Mouse (Mus musculus) heart, embryonic 14.5 days (tissue): Measurements from ENCODE around the gene Jarid2. TPM values are rescaled to one million over a fixed set of nuclear protein-coding genes. Genes with fewer than 3 reads are reported as not detected.

Experiments
- ATAC-seq: fragments of 200-750 bp; cut with Nextera tagmentation; 2 replicates; pipeline ENCODE4 v1.8.0; 2017; ENCODE audit warnings: low read depth, moderate TSS enrichment; ENCODE audit not compliant: insufficient number of reproducible peaks, insufficient read depth, low FRiP score
- H3K27ac ChIP-seq, 2 experiments: fragments of 200-500 bp in 1 of 2; fragments of 300-500 bp in 1 of 2; sonication (generic) in 1 of 2; replicated peaks in 1 of 2; 2 replicates each; pipeline ENCODE4 v1.5.1; 2012 to 2014; ENCODE audit warnings: low read depth in 2 of 2, low read length in 2 of 2, control low read depth in 1 of 2, mild to moderate bottlenecking in 1 of 2, mixed read lengths in 1 of 2; ENCODE audit not compliant: control insufficient read depth in 1 of 2, insufficient read depth in 1 of 2
- H3K27me3 ChIP-seq: fragments of 300-500 bp; sonication (generic); 2 replicates; pipeline ENCODE4 v1.6.1; 2014; ENCODE audit warnings: mild to moderate bottlenecking, low read length, control low read depth; ENCODE audit not compliant: control insufficient read depth, insufficient read depth
- H3K36me3 ChIP-seq: fragments of 300-500 bp; sonication (generic); 2 replicates; pipeline ENCODE4 v1.6.1; 2014; ENCODE audit warnings: mild to moderate bottlenecking, control low read depth, low read length, mixed read lengths; ENCODE audit not compliant: control insufficient read depth, insufficient read depth
- H3K4me1 ChIP-seq, 2 experiments: fragments of 200-500 bp in 1 of 2; fragments of 300-500 bp in 1 of 2; sonication (generic) in 1 of 2; 2 replicates each; pipeline ENCODE4 v1.6.1; 2012 to 2014; ENCODE audit warnings: low read length in 2 of 2, control low read depth in 1 of 2, mixed read lengths in 1 of 2; ENCODE audit not compliant: control insufficient read depth in 2 of 2, insufficient read depth in 2 of 2
- H3K4me2 ChIP-seq: fragments of 300-500 bp; sonication (generic); 2 replicates; pipeline ENCODE4 v1.6.1; 2014; ENCODE audit warnings: mild to moderate bottlenecking, low read length
- H3K4me3 ChIP-seq, 2 experiments: fragments of 200-500 bp in 1 of 2; fragments of 300-500 bp in 1 of 2; sonication (generic) in 1 of 2; 2 replicates each; pipeline ENCODE4 v1.5.1; 2012 to 2014; ENCODE audit warnings: low read length in 2 of 2, mild to moderate bottlenecking in 2 of 2, control low read depth in 1 of 2, low read depth in 1 of 2, moderate library complexity in 1 of 2; ENCODE audit not compliant: control insufficient read depth in 1 of 2, insufficient read depth in 1 of 2
- H3K9ac ChIP-seq: fragments of 300-500 bp; sonication (generic); 2 replicates; pipeline ENCODE4 v1.6.1; 2014; ENCODE audit warnings: mild to moderate bottlenecking, low read length
- H3K9me3 ChIP-seq: fragments of 300-500 bp; sonication (generic); 2 replicates; pipeline ENCODE4 v1.6.1; 2016; ENCODE audit warnings: low read length, control low read depth; ENCODE audit not compliant: control insufficient read depth
- WGBS: fragments of 180-500 bp; shearing (Covaris S2); extraction: QIAGEN DNeasy Blood & Tissue Kit; methylation state at CpG from one replicate; pipeline ENCODE4 v1.1.7; 2014; 5-methylcytosine and 5-hydroxymethylcytosine counted together
- polyA plus RNA-seq: library from polyadenylated mRNA; unstranded; fragments of >200 nt; fragmentation: Nextera tagmentation; extraction: Ambion mirVana; gene quantifications from 2 replicates; pipeline ENCODE4 v1.2.1, GENCODE M21; 2014

The Jarid2 gene
- polyA plus RNA-seq, 1 experiment from 2014 or later: 17.4 TPM

- ATAC-seq: no peak
- Histone ChIP-seq H3K9ac (no peak overlapping the region), H3K27me3 (no peaks in the 10 kb centered on the region), H3K4me2 (no peak overlapping the region), H3K9me3 (no peaks in the 10 kb centered on the region), H3K36me3 (no peaks in the 10 kb centered on the region), H3K4me1 (peaks cover 2 to 28% of the 10 kb centered on the region in 2 experiments), H3K27ac (no peak overlapping the region), H3K4me3 (no peak overlapping the region)
- WGBS: 69% methylated on average over 1 of the region's 1 CpGs
Measured at GRCm38 (mm10) chr13:44737297-44737696, 8.0 kb downstream of the Jarid2 start.

- no peaks in the 10 kb centered on the region for H3K27me3 ChIP-seq
- H3K4me3 ChIP-seq: no peak overlapping the region
- H3K4me1 ChIP-seq: peaks cover 3 to 30% of the 10 kb centered on the region in 2 experiments
- WGBS: 82% methylated on average over 3 of the region's 3 CpGs
- H3K9ac ChIP-seq: no peak overlapping the region
- H3K27ac ChIP-seq: no peak overlapping the region
- no peak for ATAC-seq
- no peaks in the 10 kb centered on the region for H3K9me3 ChIP-seq
- H3K4me2 ChIP-seq: no peak overlapping the region
- H3K36me3 ChIP-seq: no peaks in the 10 kb centered on the region; the same call in 1 of the 2 replicates
Measured at GRCm38 (mm10) chr13:44751780-44752179, 22.5 kb downstream of the Jarid2 start.

GRCm38 (mm10) chr13:44753206-44753605, 23.9 kb downstream of the Jarid2 start:
- H3K9ac ChIP-seq: no peak overlapping the region
- WGBS: 87% methylated on average over 2 of the region's 2 CpGs

GRCm38 (mm10) chr13:44755434-44755833, 26.2 kb downstream of the Jarid2 start:
- no peaks in the 10 kb centered on the region for H3K27me3 ChIP-seq
- H3K9me3 ChIP-seq: no peaks in the 10 kb centered on the region
- no peak overlapping the region for H3K27ac ChIP-seq
- peaks cover 0 to 14% of the 10 kb centered on the region in 2 experiments; a peak in 3 of 4 replicates for H3K4me1 ChIP-seq
- H3K4me3 ChIP-seq: no peak overlapping the region
- WGBS: 21% methylated on average over 5 of the region's 5 CpGs
- no peaks in the 10 kb centered on the region for H3K36me3 ChIP-seq
- ATAC-seq: no peak
- no peak overlapping the region; the same call in 1 of the 2 replicates for H3K9ac ChIP-seq
- H3K4me2 ChIP-seq: no peak overlapping the region

More at GRCm38 (mm10) chr13:44753206-44753605, 23.9 kb downstream of the Jarid2 start:
- Histone ChIP-seq H3K4me3 (no peak overlapping the region), H3K4me2 (no peak overlapping the region), H3K27me3 (no peaks in the 10 kb centered on the region), H3K36me3 (no peaks in the 10 kb centered on the region; the same call in 1 of the 2 replicates), H3K27ac (no peak overlapping the region), H3K9me3 (no peaks in the 10 kb centered on the region), H3K4me1 (peaks cover 0 to 17% of the 10 kb centered on the region in 2 experiments; a peak in 3 of 4 replicates)
- no peak for ATAC-seq

GRCm38 (mm10) chr13:44758750-44759149, 29.5 kb downstream of the Jarid2 start:
- no peak overlapping the region for H3K9ac ChIP-seq
- H3K27me3 ChIP-seq: no peaks in the 10 kb centered on the region
- H3K27ac ChIP-seq: no peak overlapping the region
- H3K4me3 ChIP-seq: no peak overlapping the region
- no peaks in the 10 kb centered on the region for H3K36me3 ChIP-seq
- 58% methylated on average over 1 of the region's 1 CpGs for WGBS
- H3K4me2 ChIP-seq: no peak overlapping the region
- H3K9me3 ChIP-seq: no peaks in the 10 kb centered on the region
- ATAC-seq: no peak
- H3K4me1 ChIP-seq: peaks cover 2 to 15% of the 10 kb centered on the region in 2 experiments

GRCm38 (mm10) chr13:44760761-44761160, 31.5 kb downstream of the Jarid2 start:
- Histone ChIP-seq H3K36me3 (no peaks in the 10 kb centered on the region), H3K4me2 (no peak overlapping the region), H3K27ac (no peak overlapping the region), H3K9me3 (no peaks in the 10 kb centered on the region), H3K9ac (no peak overlapping the region), H3K4me3 (no peak overlapping the region), H3K4me1 (peaks cover 2 to 7% of the 10 kb centered on the region in 2 experiments; a peak in 3 of 4 replicates), H3K27me3 (no peaks in the 10 kb centered on the region)
- ATAC-seq: no peak
- 100% methylated on average over 1 of the region's 1 CpGs for WGBS

- ATAC-seq: no peak
- Histone ChIP-seq H3K9ac (no peak overlapping the region), H3K9me3 (no peaks in the 10 kb centered on the region), H3K27ac (no peak overlapping the region), H3K27me3 (no peaks in the 10 kb centered on the region), H3K4me2 (no peak overlapping the region), H3K4me3 (no peak overlapping the region), H3K4me1 (peaks cover 2 to 10% of the 10 kb centered on the region in 2 experiments; a peak in 3 of 4 replicates), H3K36me3 (no peaks in the 10 kb centered on the region)
- 82% methylated on average over 3 of the region's 3 CpGs for WGBS
Measured at GRCm38 (mm10) chr13:44763068-44763467, 33.8 kb downstream of the Jarid2 start.

GRCm38 (mm10) chr13:44767751-44768150, 38.5 kb downstream of the Jarid2 start:
- Histone ChIP-seq H3K36me3 (no peaks in the 10 kb centered on the region), H3K4me2 (no peak overlapping the region), H3K4me3 (no peak overlapping the region), H3K27me3 (no peaks in the 10 kb centered on the region), H3K27ac (no peak overlapping the region), H3K4me1 (peaks cover 0 to 18% of the 10 kb centered on the region in 2 experiments; a peak in 2 of 4 replicates), H3K9me3 (no peaks in the 10 kb centered on the region), H3K9ac (no peak overlapping the region)
- no peak for ATAC-seq
- WGBS: 81% methylated on average over 6 of the region's 6 CpGs
